Mouse (Mus musculus): ENCODE data around the gene Csmd2.

DNA sequence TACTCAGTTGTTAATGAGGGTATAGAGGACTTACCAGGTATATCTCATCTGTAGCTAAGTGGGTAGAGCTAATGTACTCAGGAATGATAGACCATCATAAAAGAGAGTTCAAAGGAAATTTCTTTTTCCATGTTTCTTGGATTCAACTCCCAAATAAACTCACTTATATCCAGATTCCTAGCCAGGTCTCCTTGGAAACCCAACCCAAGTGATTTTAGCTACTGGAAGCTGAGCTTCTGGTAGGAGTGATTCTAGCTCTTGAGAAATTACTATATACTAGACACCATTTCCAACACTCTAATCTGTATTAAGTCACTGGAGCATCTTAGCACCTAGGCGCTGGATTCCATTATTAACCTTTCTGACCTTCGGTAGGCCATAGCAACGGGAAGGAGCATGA is 100.6 kb downstream of the Csmd2 start:
- TF ChIP-seq CTCF (IDR thresholded peaks at IDR 0.05; ENCODE audit: low read depth) (no peak), EP300 (optimal IDR thresholded peaks at IDR 0.05) (no peak)
